Mouse (Mus musculus): Measurements from ENCODE around the gene Dctn2. TPM values are rescaled to one million over a fixed set of nuclear protein-coding genes. Genes with fewer than 3 reads are reported as not detected.

Gene Dctn2
- polyA plus RNA-seq, 1 experiment: 170 TPM

- no peaks in the 10 kb centered on the region for H3K79me3 ChIP-seq (ENCODE audit: low read depth)
- H3K79me2 ChIP-seq (ENCODE audit: control insufficient read depth, insufficient read depth): no peaks in the 10 kb centered on the region
- no peaks in the 10 kb centered on the region for H3K36me3 ChIP-seq (ENCODE audit: control insufficient read depth, insufficient read depth)
- H3ac ChIP-seq (ENCODE audit: control insufficient read depth, insufficient read length, low read depth): no peak overlapping the region
- peaks cover 16% of the 10 kb centered on the region for H3K27me3 ChIP-seq (ENCODE audit: control insufficient read depth, insufficient read depth, insufficient read length)
- TF ChIP-seq CTCF (IDR thresholded peaks at IDR 0.05; ENCODE audit: control insufficient read depth, insufficient read depth, insufficient read length): no peak
- no peak for TF ChIP-seq FOSL1 (IDR thresholded peaks at IDR 0.05; ENCODE audit: insufficient read depth, low read length, poor library complexity, severe bottlenecking)
- no peak for TF ChIP-seq MYOG (IDR thresholded peaks at IDR 0.05; ENCODE audit: control insufficient read depth, extremely low read depth, insufficient read length)
- TF ChIP-seq MYOD1 (IDR thresholded peaks at IDR 0.05; ENCODE audit: control insufficient read depth, insufficient read length, low read depth): no peak
- no peak for TF ChIP-seq MAX (IDR thresholded peaks at IDR 0.05)
- TF ChIP-seq USF1 (IDR thresholded peaks at IDR 0.05; ENCODE audit: low read depth): no peak
- no peak for TF ChIP-seq CEBPB (IDR thresholded peaks at IDR 0.05; ENCODE audit: low read depth)
- H3K4me3 ChIP-seq (ENCODE audit: insufficient read depth, poor library complexity, severe bottlenecking): no peak overlapping the region
These were observed 51.1 kb downstream of the Dctn2 start for GRCm38 (mm10) chr10:127317277-127317676.

- H3ac ChIP-seq (ENCODE audit: control insufficient read depth, insufficient read length, low read depth): no peak overlapping the region
- TF ChIP-seq MYOD1 (IDR thresholded peaks at IDR 0.05; ENCODE audit: control insufficient read depth, insufficient read length, low read depth) (no peak), MAX (IDR thresholded peaks at IDR 0.05) (no peak), MYOG (IDR thresholded peaks at IDR 0.05; ENCODE audit: control insufficient read depth, extremely low read depth, insufficient read length) (no peak), CEBPB (IDR thresholded peaks at IDR 0.05; ENCODE audit: low read depth) (no peak), FOSL1 (IDR thresholded peaks at IDR 0.05; ENCODE audit: insufficient read depth, low read length, poor library complexity, severe bottlenecking) (no peak), CTCF (IDR thresholded peaks at IDR 0.05; ENCODE audit: control insufficient read depth, insufficient read depth, insufficient read length) (no peak)
These were observed 51.8 kb downstream of the Dctn2 start for GRCm38 (mm10) chr10:127318009-127318408.

DNA sequence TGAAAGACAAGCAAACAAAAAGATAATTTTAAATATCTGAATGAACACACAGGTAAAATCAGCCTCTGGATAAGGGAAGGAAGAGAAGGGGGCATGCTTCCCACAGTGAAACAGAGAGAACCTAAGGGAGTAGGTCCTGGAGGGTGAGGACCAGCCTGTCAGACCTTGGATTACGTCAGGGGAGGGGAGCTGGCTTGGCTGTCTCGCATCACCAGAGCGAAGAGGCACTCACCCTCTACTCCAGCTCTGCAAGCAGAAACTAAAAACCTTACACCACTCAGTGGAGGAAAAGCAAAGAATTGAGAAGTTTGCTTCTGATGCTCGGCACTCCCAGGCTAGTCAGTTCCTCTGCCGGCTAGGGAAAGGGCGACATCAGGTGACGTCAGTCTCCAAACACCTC is 53.8 kb downstream of the Dctn2 start:
- no peaks in the 10 kb centered on the region for H3K79me3 ChIP-seq (ENCODE audit: low read depth)
- no peak overlapping the region for H3ac ChIP-seq (ENCODE audit: control insufficient read depth, insufficient read length, low read depth)
- peaks cover 27% of the 10 kb centered on the region for H3K27me3 ChIP-seq (ENCODE audit: control insufficient read depth, insufficient read depth, insufficient read length)
- TF ChIP-seq MYOG (IDR thresholded peaks at IDR 0.05; ENCODE audit: control insufficient read depth, extremely low read depth, insufficient read length): no peak
- TF ChIP-seq FOSL1 (IDR thresholded peaks at IDR 0.05; ENCODE audit: insufficient read depth, low read length, poor library complexity, severe bottlenecking): no peak
- TF ChIP-seq USF1 (IDR thresholded peaks at IDR 0.05; ENCODE audit: low read depth): no peak
- TF ChIP-seq CTCF (IDR thresholded peaks at IDR 0.05; ENCODE audit: control insufficient read depth, insufficient read depth, insufficient read length): no peak
- TF ChIP-seq MYOD1 (IDR thresholded peaks at IDR 0.05; ENCODE audit: control insufficient read depth, insufficient read length, low read depth): no peak
- no peak for TF ChIP-seq CEBPB (IDR thresholded peaks at IDR 0.05; ENCODE audit: low read depth)
- TF ChIP-seq MAX (IDR thresholded peaks at IDR 0.05): no peak
- no peaks in the 10 kb centered on the region for H3K79me2 ChIP-seq (ENCODE audit: control insufficient read depth, insufficient read depth)
- H3K36me3 ChIP-seq (ENCODE audit: control insufficient read depth, insufficient read depth): no peaks in the 10 kb centered on the region
- no peak overlapping the region for H3K4me3 ChIP-seq (ENCODE audit: insufficient read depth, poor library complexity, severe bottlenecking)

More at GRCm38 (mm10) chr10:127318009-127318408, 51.8 kb downstream of the Dctn2 start:
- H3K4me3 ChIP-seq (ENCODE audit: insufficient read depth, poor library complexity, severe bottlenecking): no peak overlapping the region
- H3K79me3 ChIP-seq (ENCODE audit: low read depth): no peaks in the 10 kb centered on the region
- no peaks in the 10 kb centered on the region for H3K79me2 ChIP-seq (ENCODE audit: control insufficient read depth, insufficient read depth)
- H3K27me3 ChIP-seq (ENCODE audit: control insufficient read depth, insufficient read depth, insufficient read length): peaks cover 23% of the 10 kb centered on the region
- no peaks in the 10 kb centered on the region for H3K36me3 ChIP-seq (ENCODE audit: control insufficient read depth, insufficient read depth)

DNA sequence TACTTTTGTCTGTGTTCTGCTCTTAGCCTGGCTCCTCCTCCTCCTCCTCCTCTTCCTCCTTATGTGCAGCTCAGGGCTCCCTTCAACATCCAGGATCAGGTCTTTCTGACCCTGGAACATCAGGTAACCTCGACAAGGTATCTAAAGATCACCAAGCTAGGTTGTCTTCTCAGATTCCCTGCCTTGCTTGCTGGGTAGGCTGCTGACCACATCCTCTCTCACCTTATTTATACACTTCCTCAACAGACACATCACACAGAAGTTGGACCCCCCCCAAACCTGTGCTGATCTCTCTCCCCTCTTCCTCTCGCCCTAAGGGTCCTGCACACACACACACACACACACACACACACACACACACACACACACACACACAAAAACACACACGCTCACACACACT is 55.5 kb downstream of the Dctn2 start, which contains the start of gene Arhgap9:
Gene Arhgap9, plus strand, starts transcription at position 344 of the 400 bp plus-strand sequence.
- Histone ChIP-seq H3K27me3 (ENCODE audit: control insufficient read depth, insufficient read depth, insufficient read length) (peaks cover 42% of the 10 kb centered on the region), H3ac (ENCODE audit: control insufficient read depth, insufficient read length, low read depth) (no peak within 1 kb of the TSS), H3K36me3 (ENCODE audit: control insufficient read depth, insufficient read depth) (no peaks in the 10 kb centered on the region), H3K79me2 (ENCODE audit: control insufficient read depth, insufficient read depth) (no peaks in the 10 kb centered on the region), H3K4me3 (ENCODE audit: insufficient read depth, poor library complexity, severe bottlenecking) (no peak within 1 kb of the TSS), H3K79me3 (ENCODE audit: low read depth) (no peaks in the 10 kb centered on the region)
- TF ChIP-seq MYOD1 (IDR thresholded peaks at IDR 0.05; ENCODE audit: control insufficient read depth, insufficient read length, low read depth) (no peak), MAX (IDR thresholded peaks at IDR 0.05) (no peak), CEBPB (IDR thresholded peaks at IDR 0.05; ENCODE audit: low read depth) (no peak)

DNA sequence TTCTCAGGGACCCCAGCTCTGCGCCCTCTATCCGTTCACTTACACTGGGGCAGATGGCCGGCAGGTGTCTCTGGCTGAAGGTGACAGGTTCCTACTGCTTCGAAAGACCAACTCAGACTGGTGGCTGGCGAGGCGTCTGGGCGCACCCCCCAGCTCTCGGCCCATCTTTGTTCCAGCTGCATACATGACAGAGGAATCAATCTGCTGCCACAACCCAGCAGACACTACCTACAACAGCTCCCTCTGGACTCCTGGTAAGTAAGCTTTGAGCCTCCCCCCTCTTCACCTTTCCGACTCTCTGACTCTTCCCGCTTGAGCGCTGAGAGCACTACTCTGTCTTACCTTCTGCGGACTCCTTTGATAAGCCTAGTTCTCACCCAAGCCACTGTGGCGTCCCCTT is 56.0 kb downstream of the Dctn2 start:
- no peak overlapping the region for H3K4me3 ChIP-seq (ENCODE audit: insufficient read depth, poor library complexity, severe bottlenecking)
- no peaks in the 10 kb centered on the region for H3K79me2 ChIP-seq (ENCODE audit: control insufficient read depth, insufficient read depth)
- no peak for TF ChIP-seq MYOD1 (IDR thresholded peaks at IDR 0.05; ENCODE audit: control insufficient read depth, insufficient read length, low read depth)
- no peak for TF ChIP-seq MYOG (IDR thresholded peaks at IDR 0.05; ENCODE audit: control insufficient read depth, extremely low read depth, insufficient read length)
- TF ChIP-seq MAX (IDR thresholded peaks at IDR 0.05): no peak
- no peak for TF ChIP-seq CEBPB (IDR thresholded peaks at IDR 0.05; ENCODE audit: low read depth)
- no peak for TF ChIP-seq FOSL1 (IDR thresholded peaks at IDR 0.05; ENCODE audit: insufficient read depth, low read length, poor library complexity, severe bottlenecking)
- TF ChIP-seq CTCF (IDR thresholded peaks at IDR 0.05; ENCODE audit: control insufficient read depth, insufficient read depth, insufficient read length): no peak
- no peak for TF ChIP-seq USF1 (IDR thresholded peaks at IDR 0.05; ENCODE audit: low read depth)
- peaks cover 48% of the 10 kb centered on the region for H3K27me3 ChIP-seq (ENCODE audit: control insufficient read depth, insufficient read depth, insufficient read length)
- H3K36me3 ChIP-seq (ENCODE audit: control insufficient read depth, insufficient read depth): no peaks in the 10 kb centered on the region
- H3K79me3 ChIP-seq (ENCODE audit: low read depth): no peaks in the 10 kb centered on the region
- H3ac ChIP-seq (ENCODE audit: control insufficient read depth, insufficient read length, low read depth): no peak overlapping the region

- peaks cover 52% of the 10 kb centered on the region for H3K27me3 ChIP-seq (ENCODE audit: control insufficient read depth, insufficient read depth, insufficient read length)
These were observed 56.5 kb downstream of the Dctn2 start for GRCm38 (mm10) chr10:127322669-127323068.

More at GRCm38 (mm10) chr10:127322669-127323068, 56.5 kb downstream of the Dctn2 start:
- no peaks in the 10 kb centered on the region for H3K79me3 ChIP-seq (ENCODE audit: low read depth)
- H3K4me3 ChIP-seq (ENCODE audit: insufficient read depth, poor library complexity, severe bottlenecking): no peak overlapping the region
- H3K36me3 ChIP-seq (ENCODE audit: control insufficient read depth, insufficient read depth): no peaks in the 10 kb centered on the region
- no peak for TF ChIP-seq CTCF (IDR thresholded peaks at IDR 0.05; ENCODE audit: control insufficient read depth, insufficient read depth, insufficient read length)
- TF ChIP-seq FOSL1 (IDR thresholded peaks at IDR 0.05; ENCODE audit: insufficient read depth, low read length, poor library complexity, severe bottlenecking): no peak
- TF ChIP-seq USF1 (IDR thresholded peaks at IDR 0.05; ENCODE audit: low read depth): no peak
- no peak for TF ChIP-seq MYOG (IDR thresholded peaks at IDR 0.05; ENCODE audit: control insufficient read depth, extremely low read depth, insufficient read length)
- no peak for TF ChIP-seq MAX (IDR thresholded peaks at IDR 0.05)
- TF ChIP-seq CEBPB (IDR thresholded peaks at IDR 0.05; ENCODE audit: low read depth): no peak
- no peak for TF ChIP-seq MYOD1 (IDR thresholded peaks at IDR 0.05; ENCODE audit: control insufficient read depth, insufficient read length, low read depth)
- H3ac ChIP-seq (ENCODE audit: control insufficient read depth, insufficient read length, low read depth): no peak overlapping the region
- no peaks in the 10 kb centered on the region for H3K79me2 ChIP-seq (ENCODE audit: control insufficient read depth, insufficient read depth)
